Mouse (Mus musculus) adrenal gland, adult 10 weeks (tissue): Measurements from ENCODE around the gene Nmt2. TPM values are rescaled to one million over a fixed set of nuclear protein-coding genes. Genes with fewer than 3 reads are reported as not detected.

Experiments
- polyA plus RNA-seq: library from polyadenylated mRNA; stranded (reverse); fragments of 350-450 nt; fragmentation: Illumina TruSeq; extraction: RNeasy Lipid Tissue Mini Kit (QIAGEN cat#74804); gene quantifications from one replicate; pipeline ENCODE4 v1.2.3, GENCODE M21; 2014; ENCODE audit warnings: low read depth, low replicate concordance

Nmt2 gene
- polyA plus RNA-seq: 124 TPM

GRCm38 (mm10) chr2:3283602-3284472 is at the start of gene Nmt2:
Gene Nmt2 (plus strand): TSS chr2:3284212.

GRCm38 (mm10) chr2:3332484-3333242 is 48.7 kb downstream of the Nmt2 start, which contains the start of gene Rpp38:
Gene Rpp38 (minus strand): TSS chr2:3332643.

GRCm38 (mm10) chr2:3335611-3336301 is 51.7 kb downstream of the Nmt2 start, which contains the start of gene Acbd7:
Gene Acbd7 (plus strand): TSS chr2:3336168.

Other genes starting within 250 kb of the Nmt2 start
- 26.1 TPM for gene Fam171a1, start 170.0 kb upstream of the Nmt2 start, polyA plus RNA-seq
- 19.8 TPM for gene Rpp38, start 48.4 kb downstream of the Nmt2 start, polyA plus RNA-seq
- gene Acbd7, start 52.0 kb downstream of the Nmt2 start, polyA plus RNA-seq: not detected
- gene Olah, start 113.0 kb downstream of the Nmt2 start, polyA plus RNA-seq: 0.52 TPM
- gene Meig1, start 138.4 kb downstream of the Nmt2 start, polyA plus RNA-seq: not detected
- 13.4 TPM for gene Dclre1c, start 139.9 kb downstream of the Nmt2 start, polyA plus RNA-seq
- 7.6 TPM for gene Suv39h2, start 190.8 kb downstream of the Nmt2 start, polyA plus RNA-seq
- 2.3 TPM for gene Gm45902, start 228.6 kb downstream of the Nmt2 start, polyA plus RNA-seq
- gene Hspa14, start 228.6 kb downstream of the Nmt2 start, polyA plus RNA-seq: 46.5 TPM
- 8.3 TPM for gene Cdnf, start 228.8 kb downstream of the Nmt2 start, polyA plus RNA-seq